Mouse (Mus musculus) midbrain, embryonic 12.5 days (tissue): ENCODE measurements around the gene Abhd15. TPM values are rescaled to one million over a fixed set of nuclear protein-coding genes. Genes with fewer than 3 reads are reported as not detected.

Experiments used
- ATAC-seq: fragments of 200-750 bp; cut with Nextera tagmentation; 2 replicates; pipeline ENCODE4 v1.8.0; 2017; ENCODE audit warnings: low read depth, moderate TSS enrichment, moderate library complexity; ENCODE audit not compliant: low FRiP score
- H3K27ac ChIP-seq: fragments of 300-500 bp; sonication (generic); replicated peaks from 2 replicates; pipeline ENCODE4 v1.5.1; 2016; ENCODE audit warnings: mild to moderate bottlenecking
- H3K27me3 ChIP-seq: fragments of 300-500 bp; sonication (generic); 2 replicates; pipeline ENCODE4 v1.6.1; 2016; ENCODE audit warnings: mild to moderate bottlenecking
- H3K36me3 ChIP-seq: fragments of 300-500 bp; sonication (generic); 2 replicates; pipeline ENCODE4 v1.6.1; 2016
- H3K4me1 ChIP-seq: fragments of 300-500 bp; sonication (generic); 2 replicates; pipeline ENCODE4 v1.6.1; 2016
- H3K4me2 ChIP-seq: fragments of 300-500 bp; sonication (generic); replicated peaks from 2 replicates; pipeline ENCODE4 v1.6.1; 2016; ENCODE audit warnings: mild to moderate bottlenecking, moderate library complexity
- H3K4me3 ChIP-seq: fragments of 300-500 bp; sonication (generic); 2 replicates; pipeline ENCODE4 v1.5.1; 2016; ENCODE audit warnings: mild to moderate bottlenecking
- H3K9ac ChIP-seq: fragments of 300-500 bp; sonication (generic); replicated peaks from 2 replicates; pipeline ENCODE4 v1.6.1; 2016; ENCODE audit warnings: mild to moderate bottlenecking, moderate library complexity
- H3K9me3 ChIP-seq: fragments of 300-500 bp; sonication (generic); 2 replicates; pipeline ENCODE4 v1.6.1; 2016; ENCODE audit warnings: mild to moderate bottlenecking
- WGBS: fragments of 180-500 bp; shearing (Covaris S2); methylation state at CpG from one replicate; pipeline ENCODE4 v1.1.7; 2016; 5-methylcytosine and 5-hydroxymethylcytosine counted together
- polyA plus RNA-seq: library from polyadenylated mRNA; unstranded; fragments of >200 nt; fragmentation: Nextera tagmentation; extraction: Ambion mirVana; gene quantifications from 2 replicates; pipeline ENCODE4 v1.2.1, GENCODE M21; 2016

Gene Abhd15
- polyA plus RNA-seq, 1 experiment from 2014 or later: 3.4 TPM

GRCm38 (mm10) chr11:77505291-77505980, 9.5 kb upstream of the Abhd15 start:
- 92% methylated on average over 22 of the region's 22 CpGs for WGBS

DNA sequence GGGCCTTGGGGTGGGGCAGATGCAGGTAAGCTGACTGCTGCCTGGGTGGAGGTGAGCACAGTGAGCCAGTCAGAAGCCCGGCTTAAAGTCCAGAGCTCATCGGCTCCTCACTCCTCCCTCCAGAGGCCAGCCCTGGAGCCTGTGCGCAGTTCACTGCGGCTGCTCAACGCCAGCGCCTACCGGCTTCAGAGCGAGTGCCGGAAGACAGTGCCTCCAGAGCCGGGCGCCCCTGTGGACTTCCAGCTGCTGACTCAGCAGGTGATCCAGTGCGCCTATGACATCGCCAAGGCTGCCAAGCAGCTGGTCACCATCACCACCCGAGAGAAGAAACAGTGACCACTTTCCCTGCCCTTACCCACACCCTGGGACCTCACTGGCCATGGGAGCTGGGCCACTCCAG, 8.6 kb upstream of the Abhd15 start:
- Histone ChIP-seq H3K4me2 (no peak overlapping the region), H3K27me3 (no peaks in the 10 kb centered on the region; the same call in 1 of the 2 replicates), H3K4me3 (no peak overlapping the region), H3K9me3 (no peaks in the 10 kb centered on the region), H3K9ac (no peak overlapping the region), H3K27ac (no peak overlapping the region), H3K36me3 (peaks cover 60% of the 10 kb centered on the region), H3K4me1 (peaks cover 7% of the 10 kb centered on the region)
- WGBS: 87% methylated on average over 14 of the region's 14 CpGs
- no peak for ATAC-seq

More at GRCm38 (mm10) chr11:77505291-77505980, 9.5 kb upstream of the Abhd15 start:
- peaks cover 64% of the 10 kb centered on the region for H3K36me3 ChIP-seq
- ATAC-seq: no peak
- peaks cover 16% of the 10 kb centered on the region for H3K4me1 ChIP-seq
- H3K9ac ChIP-seq: no peak overlapping the region
- H3K27me3 ChIP-seq: no peaks in the 10 kb centered on the region; the same call in 1 of the 2 replicates
- no peak overlapping the region for H3K27ac ChIP-seq
- no peak overlapping the region for H3K4me3 ChIP-seq
- no peak overlapping the region for H3K4me2 ChIP-seq
- H3K9me3 ChIP-seq: no peaks in the 10 kb centered on the region

DNA sequence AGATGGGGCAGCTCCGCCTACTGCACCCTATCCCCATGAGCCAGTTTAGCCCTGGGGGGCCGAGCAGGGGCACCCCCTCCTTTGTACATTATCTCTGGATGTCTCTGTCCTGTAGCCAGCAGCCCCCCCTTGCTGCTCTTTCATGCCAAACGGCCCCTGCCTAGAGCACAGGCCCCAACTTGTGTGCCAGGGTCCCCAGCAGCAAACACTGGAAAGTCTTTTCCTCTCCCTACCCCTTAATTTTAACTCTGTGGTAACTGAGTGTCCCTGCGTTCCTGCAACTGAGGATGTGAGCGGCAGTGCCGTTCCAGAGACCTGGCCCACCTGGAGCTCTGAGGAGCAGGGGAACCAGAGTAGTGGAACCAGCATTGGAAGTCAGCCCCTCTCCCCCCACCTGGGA, 8.0 kb upstream of the Abhd15 start:
- Histone ChIP-seq H3K36me3 (peaks cover 58% of the 10 kb centered on the region), H3K9me3 (no peaks in the 10 kb centered on the region), H3K27ac (no peak overlapping the region), H3K4me1 (peaks cover 7% of the 10 kb centered on the region), H3K27me3 (no peaks in the 10 kb centered on the region; the same call in 1 of the 2 replicates), H3K4me2 (no peak overlapping the region), H3K4me3 (no peak overlapping the region), H3K9ac (no peak overlapping the region)
- WGBS: 88% methylated on average over 6 of the region's 6 CpGs
- no peak for ATAC-seq

DNA sequence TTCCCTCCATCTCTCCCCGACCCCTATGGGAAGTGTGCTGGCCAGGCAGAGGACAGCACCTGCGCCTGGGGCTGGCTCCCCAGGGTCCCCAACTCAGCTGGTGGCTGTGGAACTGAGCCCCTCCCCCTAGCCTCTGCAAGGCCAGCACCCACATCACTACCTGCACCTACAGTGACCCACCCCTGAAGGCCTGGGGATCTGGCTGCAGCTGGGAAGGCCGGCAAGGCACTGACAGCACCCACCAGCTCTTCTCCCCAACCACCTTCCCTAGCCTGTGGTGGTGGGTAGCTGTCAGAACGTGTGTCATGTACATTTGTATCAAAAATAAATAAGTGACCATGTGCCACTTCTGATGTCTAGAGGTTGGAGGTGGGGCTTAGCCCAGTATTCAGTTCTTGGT, 7.5 kb upstream of the Abhd15 start:
- H3K9me3 ChIP-seq: no peaks in the 10 kb centered on the region
- no peak overlapping the region for H3K27ac ChIP-seq
- no peak overlapping the region for H3K4me2 ChIP-seq
- H3K4me3 ChIP-seq: no peak overlapping the region
- ATAC-seq: no peak
- H3K27me3 ChIP-seq: peaks cover 3% of the 10 kb centered on the region; the same call in 1 of the 2 replicates
- H3K9ac ChIP-seq: peak overlapping the region; percentile 20; the same call in 1 of the 2 replicates
- H3K4me1 ChIP-seq: peaks cover 10% of the 10 kb centered on the region
- H3K36me3 ChIP-seq: peaks cover 53% of the 10 kb centered on the region
- 71% methylated on average over 4 of the region's 4 CpGs for WGBS

GRCm38 (mm10) chr11:77508068-77509021, 6.6 kb upstream of the Abhd15 start:
- H3K36me3 ChIP-seq: peaks cover 44% of the 10 kb centered on the region
- H3K27me3 ChIP-seq: peaks cover 5% of the 10 kb centered on the region; the same call in 1 of the 2 replicates
- H3K4me3 ChIP-seq: peak overlapping the region; percentile 32
- H3K9ac ChIP-seq: peak overlapping the region; percentile 46
- WGBS: 20% methylated on average over 49 of the region's 49 CpGs
- no peak overlapping the region for H3K27ac ChIP-seq
- no peaks in the 10 kb centered on the region for H3K9me3 ChIP-seq
- ATAC-seq: peak; percentile 45
- H3K4me1 ChIP-seq: peaks cover 14% of the 10 kb centered on the region
- H3K4me2 ChIP-seq: peak overlapping the region; percentile 63

DNA sequence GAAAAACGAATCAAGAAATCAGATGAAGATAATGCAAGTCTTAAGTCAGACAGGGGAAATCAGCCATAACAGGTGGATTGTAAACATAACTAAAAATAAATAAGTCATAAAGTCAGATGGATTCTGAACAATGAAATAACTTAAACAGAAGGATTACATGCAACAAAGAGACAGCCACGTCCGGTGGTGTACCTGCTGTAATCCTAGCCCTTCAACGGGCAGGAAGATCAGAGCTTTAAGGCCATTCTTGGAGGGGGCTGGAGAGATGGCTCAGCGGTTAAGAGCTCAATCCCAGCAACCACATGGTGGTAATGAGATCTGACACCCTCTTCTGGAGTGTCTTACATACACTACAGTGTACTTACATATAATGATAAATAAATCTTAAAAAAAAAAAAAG, 3.6 kb upstream of the Abhd15 start:
- Histone ChIP-seq H3K9me3 (no peaks in the 10 kb centered on the region), H3K4me3 (no peak overlapping the region), H3K4me1 (peaks cover 43% of the 10 kb centered on the region), H3K27me3 (peaks cover 33% of the 10 kb centered on the region), H3K4me2 (no peak overlapping the region), H3K9ac (no peak overlapping the region), H3K27ac (no peak overlapping the region), H3K36me3 (peaks cover 14% of the 10 kb centered on the region)
- no peak for ATAC-seq
- 69% methylated on average over 5 of the region's 5 CpGs for WGBS

DNA sequence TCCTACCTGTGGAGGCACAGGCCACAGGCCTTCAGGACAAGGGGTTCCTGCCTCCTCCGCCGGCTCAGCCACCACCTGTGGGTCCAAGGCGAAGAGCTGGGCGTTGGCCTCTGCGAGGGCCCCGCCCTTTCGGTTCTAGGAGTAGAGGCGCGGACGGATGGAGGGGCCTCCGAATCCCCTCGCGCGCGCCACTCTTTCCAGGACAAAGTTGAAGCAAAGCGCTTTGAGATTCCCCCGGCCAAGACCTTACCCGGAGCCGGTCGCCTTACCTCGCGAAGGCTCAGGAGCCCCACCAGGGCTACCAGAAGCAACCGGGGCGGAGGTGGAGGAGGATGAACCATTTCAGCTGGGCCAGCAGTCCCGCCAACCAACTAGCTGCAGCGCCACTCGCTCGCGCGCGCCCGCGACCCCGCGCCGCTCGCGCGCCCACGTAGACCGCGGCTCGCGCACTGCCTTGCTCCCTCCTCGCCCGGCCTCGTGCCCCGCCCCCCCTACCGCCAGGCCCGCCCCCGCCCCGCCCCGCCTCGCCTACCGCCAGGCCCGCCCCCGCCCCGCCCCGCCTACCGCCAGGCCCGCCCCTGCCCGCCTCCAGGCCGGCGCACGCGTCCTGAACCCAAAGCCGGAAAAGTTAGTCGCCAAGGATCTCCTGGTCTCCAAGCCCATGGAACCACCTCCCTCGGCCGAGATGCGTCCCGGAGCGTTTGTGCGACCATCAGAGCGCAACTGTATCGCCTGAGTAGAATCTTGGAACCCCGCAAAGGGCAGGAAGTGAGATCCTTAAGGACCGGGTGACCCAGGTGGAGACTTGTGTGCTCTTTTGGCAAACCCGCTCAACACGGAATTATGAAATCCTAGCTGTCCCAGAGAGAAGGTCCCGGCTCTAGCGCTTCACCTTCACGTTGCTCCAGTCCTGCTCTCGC, 1.8 kb upstream of the Abhd15 start:
- H3K9me3 ChIP-seq: no peaks in the 10 kb centered on the region
- H3K27me3 ChIP-seq: peaks cover 43% of the 10 kb centered on the region
- peaks cover 48% of the 10 kb centered on the region for H3K4me1 ChIP-seq
- peak overlapping the region; percentile 62 for H3K4me3 ChIP-seq
- WGBS: under 1% methylated on average over 54 of the region's 84 CpGs
- 0 out of 2 replicates have a peak overlapping the region, but pooled peaks have one; percentile 20 for H3K27ac ChIP-seq
- H3K36me3 ChIP-seq: no peaks in the 10 kb centered on the region; the same call in 1 of the 2 replicates
- H3K4me2 ChIP-seq: peak overlapping the region; percentile 93
- ATAC-seq: peak; percentile 69
- peak overlapping the region; percentile 65 for H3K9ac ChIP-seq

DNA sequence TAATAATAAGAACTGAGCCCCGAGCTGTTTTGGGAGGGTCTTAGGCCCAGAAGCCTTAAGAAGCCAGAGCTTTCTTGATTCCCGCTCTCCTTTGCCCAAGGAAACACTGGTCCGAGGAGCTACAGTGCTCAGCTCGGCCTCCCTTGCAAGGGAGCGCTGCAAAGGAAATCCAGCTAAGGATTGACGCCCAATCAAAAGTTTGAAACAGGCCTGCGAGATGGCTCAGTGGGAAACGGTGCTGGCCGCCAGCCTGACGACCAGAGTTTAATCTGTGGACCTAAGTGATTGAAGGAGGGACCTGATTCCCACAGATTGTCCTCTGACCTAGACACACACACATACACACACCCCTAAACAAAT, 1.1 kb upstream of the Abhd15 start:
- Histone ChIP-seq H3K27me3 (peaks cover 49% of the 10 kb centered on the region), H3K4me1 (peaks cover 43% of the 10 kb centered on the region), H3K27ac (0 out of 2 replicates have a peak overlapping the region, but pooled peaks have one; percentile 20)

GRCm38 (mm10) chr11:77514281-77514831, 565 bp upstream of the Abhd15 start:
- peak overlapping the region; percentile 60; the same call in 1 of the 2 replicates for H3K9ac ChIP-seq
- WGBS: 5% methylated on average over 19 of the region's 19 CpGs
- no peak for ATAC-seq
- H3K27me3 ChIP-seq: peaks cover 53% of the 10 kb centered on the region
- H3K4me2 ChIP-seq: peak overlapping the region; percentile 93
- no peaks in the 10 kb centered on the region; the same call in 1 of the 2 replicates for H3K36me3 ChIP-seq
- H3K9me3 ChIP-seq: no peaks in the 10 kb centered on the region
- H3K4me1 ChIP-seq: peaks cover 43% of the 10 kb centered on the region
- H3K4me3 ChIP-seq: peak overlapping the region; percentile 62
- peak overlapping the region; percentile 16; the same call in 1 of the 2 replicates for H3K27ac ChIP-seq

More for the DNA sequence above, 1.1 kb upstream of the Abhd15 start:
- 4% methylated on average over 10 of the region's 10 CpGs for WGBS
- H3K9me3 ChIP-seq: no peaks in the 10 kb centered on the region
- H3K4me3 ChIP-seq: peak overlapping the region; percentile 62
- peak overlapping the region; percentile 93 for H3K4me2 ChIP-seq
- 0 out of 2 replicates have a peak overlapping the region, but pooled peaks have one; percentile 15 for H3K9ac ChIP-seq
- ATAC-seq: no peak
- H3K36me3 ChIP-seq: no peaks in the 10 kb centered on the region; the same call in 1 of the 2 replicates

GRCm38 (mm10) chr11:77515637-77516552, 974 bp downstream of the Abhd15 start, which contains the start of gene Trp53i13:
Gene Trp53i13 (minus strand): TSS chr11:77515980.
- 6% methylated on average over 39 of the region's 39 CpGs for WGBS
- peaks cover 54% of the 10 kb centered on the region for H3K4me1 ChIP-seq

More at GRCm38 (mm10) chr11:77515637-77516552, 974 bp downstream of the Abhd15 start, which contains the start of gene Trp53i13:
- H3K4me2 ChIP-seq: peak within 1 kb of the TSS; percentile 93
- ATAC-seq: peak; percentile 3; the same call in 1 of the 2 replicates
- no peaks in the 10 kb centered on the region for H3K9me3 ChIP-seq
- H3K36me3 ChIP-seq: no peaks in the 10 kb centered on the region
- H3K27ac ChIP-seq: peak within 1 kb of the TSS; percentile 36; the same call in 1 of the 2 replicates
- H3K27me3 ChIP-seq: peaks cover 53% of the 10 kb centered on the region
- H3K9ac ChIP-seq: peak within 1 kb of the TSS; percentile 60
- peak within 1 kb of the TSS; percentile 62 for H3K4me3 ChIP-seq
